Mouse (Mus musculus): Measurements from ENCODE around the gene Agtrap.
A peak's percentile ranks its signal among the peaks of the same experiment; 100 is the strongest.

Agtrap gene

DNA sequence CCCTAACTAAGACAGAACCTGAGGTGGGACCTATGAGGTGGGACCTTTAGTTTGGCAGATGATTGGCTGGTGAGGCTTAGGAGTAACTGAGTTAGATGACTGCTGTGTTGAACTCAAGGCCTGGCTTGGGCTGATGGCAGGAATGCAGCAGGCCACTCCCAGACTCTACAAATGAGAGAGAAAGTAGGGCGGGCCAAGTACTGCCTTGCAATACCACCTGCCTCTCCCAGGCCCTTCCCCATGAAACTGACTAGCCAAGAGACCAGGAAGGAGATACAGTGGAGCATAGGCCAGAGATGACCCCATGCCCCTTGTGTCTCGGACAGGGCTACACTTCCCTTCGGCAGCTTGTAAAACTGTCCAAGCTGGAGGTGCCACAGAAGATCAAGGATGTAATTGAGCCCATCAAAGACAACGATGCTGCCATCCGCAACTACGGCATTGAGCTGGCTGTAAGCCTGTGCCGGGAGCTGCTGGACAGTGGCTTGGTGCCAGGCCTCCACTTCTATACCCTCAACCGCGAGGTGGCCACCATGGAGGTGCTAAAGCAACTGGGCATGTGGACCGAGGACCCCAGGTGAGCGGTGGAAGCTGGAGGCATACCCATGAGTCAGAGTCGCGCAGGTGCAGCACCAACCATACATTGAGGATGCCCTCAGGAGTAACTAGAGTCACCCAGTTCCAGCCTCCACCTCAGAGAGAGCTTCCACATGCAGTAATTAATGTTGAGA, 36.6 kb downstream of the Agtrap start:
- TF ChIP-seq GATA4 (IDR thresholded peaks at IDR 0.05; ENCODE audit: insufficient replicate concordance, low read length), result no peak

DNA sequence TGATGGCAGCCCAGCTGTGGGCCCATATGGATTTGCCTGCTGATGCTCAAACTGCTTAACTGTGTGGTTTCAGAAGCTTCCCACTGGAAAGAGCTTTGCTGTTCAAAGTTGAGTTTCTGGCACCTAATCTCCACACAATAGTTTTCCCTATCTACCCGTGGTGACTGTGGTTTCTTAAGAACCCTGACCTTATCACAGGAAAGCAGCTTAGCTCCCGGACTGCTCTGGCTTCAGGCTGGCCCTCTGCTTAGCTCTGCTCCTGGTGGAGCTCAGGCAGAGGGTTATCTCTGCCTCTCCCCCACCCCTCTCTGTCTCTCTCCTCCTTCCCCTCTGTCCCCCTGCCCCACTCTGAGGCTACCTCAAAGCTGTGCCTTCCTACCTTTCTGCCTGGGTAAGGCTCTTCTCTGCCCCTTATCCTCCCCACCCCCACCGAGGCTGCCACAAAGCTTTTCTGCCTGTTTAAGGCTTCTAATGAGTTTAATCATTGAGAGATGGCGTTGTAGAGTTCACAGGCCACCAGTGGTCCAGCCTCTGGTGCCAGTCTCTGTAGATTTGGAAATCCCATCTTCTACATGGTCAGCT, 41.3 kb downstream of the Agtrap start:
- no peak for TF ChIP-seq GATA4 (IDR thresholded peaks at IDR 0.05; ENCODE audit: insufficient replicate concordance, low read length)

DNA sequence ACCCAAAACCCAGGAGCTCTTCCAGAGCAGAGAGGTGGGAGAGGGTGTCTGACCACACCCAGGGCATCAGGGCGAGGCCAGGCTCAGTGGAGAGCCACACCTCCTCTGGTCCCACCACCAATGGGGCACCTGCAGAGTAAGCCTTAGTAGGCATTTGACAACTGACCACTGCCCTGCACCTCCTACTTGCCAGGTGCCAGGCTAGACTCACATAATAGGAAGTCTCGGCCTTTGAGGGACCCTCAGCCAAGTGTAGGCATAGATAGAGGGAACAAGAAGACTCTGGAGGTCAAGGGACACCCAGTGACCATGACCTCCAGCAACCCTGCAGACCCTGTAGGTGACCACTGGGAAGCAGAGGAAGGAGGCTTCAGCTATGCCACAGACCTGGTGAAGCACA, 43.7 kb downstream of the Agtrap start:
- no peak for TF ChIP-seq GATA4 (IDR thresholded peaks at IDR 0.05; ENCODE audit: insufficient replicate concordance, low read length)

DNA sequence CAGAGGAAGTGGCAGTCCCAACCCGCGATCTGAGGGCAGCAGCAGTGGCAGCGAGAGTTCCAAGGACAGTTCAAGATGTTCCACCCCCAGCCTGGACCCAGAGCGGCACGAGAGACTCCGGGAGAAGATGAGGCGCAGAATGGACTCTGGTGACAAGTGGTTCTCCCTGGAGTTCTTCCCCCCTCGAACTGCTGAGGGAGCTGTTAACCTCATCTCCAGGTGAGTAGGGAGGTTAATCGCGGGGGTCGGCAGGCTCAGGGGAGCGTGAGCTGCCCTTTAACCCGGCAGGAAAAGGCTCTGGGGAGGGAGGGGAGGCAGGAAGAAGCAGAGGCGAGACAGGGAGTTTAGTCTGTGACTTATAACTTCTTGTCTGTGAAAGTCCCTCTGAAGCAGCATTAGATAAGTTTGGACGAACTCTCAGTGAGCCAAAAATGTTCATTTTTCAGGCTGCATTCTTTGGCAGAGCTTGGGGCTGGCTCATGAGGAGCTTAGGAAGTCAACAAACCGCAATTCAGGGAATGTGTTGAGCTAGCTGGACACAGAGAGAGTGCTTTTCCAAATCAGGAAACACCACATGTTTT, 46.1 kb downstream of the Agtrap start:
- peak; percentile 8; the same call in 1 of the 2 replicates for TF ChIP-seq GATA4 (IDR thresholded peaks at IDR 0.05; ENCODE audit: insufficient replicate concordance, low read length)

DNA sequence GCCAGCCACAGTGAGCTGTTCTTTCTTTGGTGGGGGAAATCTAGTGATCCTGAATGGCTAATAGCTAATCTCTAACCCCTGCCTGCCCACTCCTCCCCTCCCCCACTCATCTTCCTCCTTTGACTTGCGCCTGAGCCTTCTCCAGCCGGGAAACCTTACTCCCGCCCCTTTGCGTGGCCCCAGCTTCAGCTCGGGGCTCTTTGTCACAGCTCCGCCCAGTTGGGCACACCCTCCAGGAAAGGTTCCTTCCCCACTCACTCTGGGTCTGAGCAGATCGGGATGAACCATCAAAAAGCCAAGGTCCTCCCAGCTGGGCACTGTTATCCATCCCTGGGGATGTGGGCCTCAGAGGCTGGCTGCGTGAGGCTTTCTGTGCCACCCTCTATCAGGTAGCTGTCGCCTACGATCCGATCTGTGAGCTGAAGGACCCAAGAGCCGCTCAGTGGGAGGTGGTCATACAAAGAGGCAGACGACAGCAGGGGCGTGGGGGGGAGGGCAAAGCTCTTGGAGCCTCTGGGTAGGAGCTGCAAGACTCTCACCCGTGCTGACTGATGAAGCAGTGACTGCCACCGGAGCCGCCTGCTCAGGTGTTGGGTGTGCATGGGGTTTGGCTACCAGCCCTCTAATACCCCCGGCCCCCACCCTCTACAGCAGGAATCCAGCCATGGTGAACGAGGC, 46.8 kb downstream of the Agtrap start:
- no peak for TF ChIP-seq GATA4 (IDR thresholded peaks at IDR 0.05; ENCODE audit: insufficient replicate concordance, low read length)

DNA sequence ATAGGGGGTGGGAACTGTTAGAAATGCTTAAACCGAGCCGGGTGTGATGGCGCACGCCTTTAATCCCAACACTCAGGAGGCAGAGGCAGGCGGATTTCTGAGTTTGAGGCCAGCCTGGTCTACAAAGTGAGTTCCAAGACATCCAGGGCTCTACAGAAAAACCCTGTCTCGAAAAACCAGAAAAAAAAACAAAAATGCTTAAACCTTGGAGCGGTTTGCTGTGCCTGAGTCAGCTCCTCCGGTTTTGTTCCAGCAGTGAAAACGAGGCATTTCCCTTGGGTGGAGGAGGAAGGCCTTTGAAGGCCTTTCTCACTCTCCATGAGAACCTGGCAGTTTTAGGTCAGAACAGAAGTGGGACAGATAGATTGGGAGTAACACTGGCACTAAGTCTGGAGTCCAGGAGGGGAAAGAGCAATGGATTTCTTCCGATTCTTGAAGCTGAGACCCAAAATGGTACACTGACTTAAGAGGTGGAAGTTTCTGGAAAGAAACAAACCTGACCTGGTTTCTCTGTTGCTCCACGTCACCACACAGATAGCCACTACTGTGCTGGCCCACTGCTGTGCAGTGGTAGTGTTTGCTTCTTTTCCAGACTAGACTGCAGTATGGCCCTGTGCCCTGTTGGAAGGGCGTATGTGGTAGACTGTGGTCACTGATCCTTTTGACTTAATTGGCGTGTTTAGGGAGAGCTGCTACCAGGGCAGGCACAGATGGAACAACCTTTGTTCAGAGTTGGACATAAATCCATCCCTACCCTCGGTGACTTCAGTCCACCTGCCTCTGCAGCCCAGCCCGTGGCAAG, 47.6 kb downstream of the Agtrap start:
- no peak for TF ChIP-seq GATA4 (IDR thresholded peaks at IDR 0.05; ENCODE audit: insufficient replicate concordance, low read length)

DNA sequence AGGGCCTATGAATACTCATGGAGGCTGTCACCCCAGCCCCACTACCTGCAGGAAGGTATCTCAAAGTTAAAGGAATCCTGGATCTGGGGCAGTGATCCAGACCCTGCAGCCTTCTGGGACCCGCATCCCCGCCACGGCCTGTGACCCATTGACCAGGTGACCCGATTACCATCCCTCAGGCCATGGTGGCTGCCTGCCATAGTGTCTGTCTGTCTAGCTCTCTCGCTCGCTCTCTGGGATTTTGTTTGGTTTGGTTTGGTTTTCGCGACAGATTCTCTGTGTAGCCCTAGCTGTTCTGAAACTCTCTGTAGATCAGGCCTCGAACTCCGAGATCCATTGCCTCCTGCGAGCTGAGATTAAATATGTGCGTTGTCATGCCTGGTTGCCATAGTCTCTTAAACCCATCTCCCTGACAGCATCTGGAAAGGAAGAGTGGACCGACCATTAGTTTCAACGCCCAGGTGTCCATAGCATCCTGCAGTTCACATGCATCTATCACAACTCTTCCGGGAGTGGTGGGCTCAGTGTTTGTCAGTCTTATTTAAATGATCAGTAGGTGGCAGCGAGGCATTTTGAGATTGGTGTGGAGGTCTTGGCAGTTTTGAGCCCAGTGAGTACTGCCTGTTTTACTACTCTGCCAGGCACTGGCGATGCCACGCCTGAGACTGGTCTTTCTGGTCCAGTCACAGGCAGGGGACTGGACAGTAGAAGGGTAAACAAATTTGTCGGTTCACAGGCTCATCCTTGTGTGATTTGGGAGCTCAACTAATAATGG, 48.4 kb downstream of the Agtrap start:
- TF ChIP-seq GATA4 (IDR thresholded peaks at IDR 0.05; ENCODE audit: insufficient replicate concordance, low read length), result no peak

DNA sequence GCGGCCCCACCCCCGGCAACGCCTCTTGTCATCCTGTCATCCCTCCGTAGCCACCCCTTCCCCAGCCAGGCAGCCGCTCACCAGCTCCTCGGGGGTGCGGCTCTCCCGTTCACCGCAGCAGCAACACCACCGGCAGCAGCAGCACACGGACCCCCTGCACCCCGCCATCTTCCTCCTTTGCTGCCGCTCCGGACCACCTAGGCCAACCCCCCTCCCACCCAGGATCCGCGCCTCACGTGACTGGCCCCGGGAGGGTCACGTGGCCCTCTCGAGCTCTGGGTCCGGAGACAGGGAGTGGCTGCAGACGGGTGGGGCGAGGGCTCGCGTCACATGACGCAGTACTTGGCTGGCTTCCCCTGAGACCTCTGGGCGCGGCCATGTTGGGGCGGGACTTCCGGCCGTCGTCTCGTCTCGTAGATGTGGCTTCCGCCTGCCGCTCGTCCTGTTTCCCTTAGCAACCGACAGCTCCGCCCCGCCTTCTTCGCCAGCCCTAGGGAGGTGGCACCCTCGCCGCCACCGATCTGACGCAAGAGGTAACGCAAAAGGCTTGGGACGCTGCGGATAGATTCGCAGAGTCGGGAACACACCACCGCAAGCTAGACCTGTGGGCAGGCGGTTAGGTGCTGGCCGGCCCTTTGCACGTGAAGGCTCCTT, 49.1 kb downstream of the Agtrap start, which contains the start of the genes Clcn6 and Mthfr:
Gene Clcn6, minus strand, starts transcription at position 222 of the 654 bp plus-strand sequence.
Gene Mthfr, plus strand, starts transcription at position 478 of the 654 bp plus-strand sequence.
- no peak for TF ChIP-seq GATA4 (IDR thresholded peaks at IDR 0.05; ENCODE audit: insufficient replicate concordance, low read length)

DNA sequence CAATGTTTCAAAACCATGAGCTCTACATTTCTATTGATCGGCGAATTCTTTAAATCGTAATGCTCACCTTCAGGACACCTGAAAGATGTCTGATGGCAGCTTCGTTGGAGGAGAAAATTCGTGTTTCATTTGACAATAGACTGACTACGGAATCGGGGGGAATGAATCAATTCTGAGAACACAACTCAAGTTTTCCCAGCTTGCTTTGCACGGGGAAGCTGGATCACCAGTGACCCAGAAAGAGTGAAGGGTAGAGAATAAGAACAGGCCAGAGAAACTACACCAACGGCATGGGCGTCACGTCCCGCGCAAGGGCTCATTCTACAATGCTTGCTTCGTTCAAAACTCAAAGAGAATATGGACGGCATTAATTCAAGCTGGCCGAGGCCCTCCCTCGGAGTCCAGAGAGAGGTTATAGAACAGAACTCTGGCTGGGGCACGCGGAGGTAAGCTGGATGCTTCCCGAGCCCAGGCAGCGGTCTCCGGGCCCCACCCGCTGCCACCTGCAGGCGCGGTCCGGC, 49.7 kb downstream of the Agtrap start:
- TF ChIP-seq GATA4 (IDR thresholded peaks at IDR 0.05; ENCODE audit: insufficient replicate concordance, low read length), result no peak

DNA sequence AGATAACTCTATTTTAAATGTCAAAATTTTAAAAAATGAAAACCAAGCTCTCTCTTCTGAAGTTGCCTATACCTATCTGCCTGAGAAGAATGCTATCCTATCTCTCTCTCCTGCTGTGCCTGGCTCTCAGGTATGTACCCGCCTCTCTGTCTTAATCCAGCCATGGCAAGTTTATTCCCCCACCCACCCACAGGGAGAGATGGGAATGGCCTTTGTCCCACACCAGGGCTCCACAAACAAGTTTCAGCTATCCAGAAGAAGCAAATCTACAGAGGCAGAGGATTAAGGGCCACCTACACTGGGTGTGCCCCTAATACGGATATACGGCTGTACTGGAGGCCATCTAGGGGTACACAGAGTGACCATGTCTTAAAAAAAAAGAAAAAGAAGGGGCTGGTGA, 52.4 kb downstream of the Agtrap start:
- TF ChIP-seq GATA4 (IDR thresholded peaks at IDR 0.05; ENCODE audit: insufficient replicate concordance, low read length), result no peak

DNA sequence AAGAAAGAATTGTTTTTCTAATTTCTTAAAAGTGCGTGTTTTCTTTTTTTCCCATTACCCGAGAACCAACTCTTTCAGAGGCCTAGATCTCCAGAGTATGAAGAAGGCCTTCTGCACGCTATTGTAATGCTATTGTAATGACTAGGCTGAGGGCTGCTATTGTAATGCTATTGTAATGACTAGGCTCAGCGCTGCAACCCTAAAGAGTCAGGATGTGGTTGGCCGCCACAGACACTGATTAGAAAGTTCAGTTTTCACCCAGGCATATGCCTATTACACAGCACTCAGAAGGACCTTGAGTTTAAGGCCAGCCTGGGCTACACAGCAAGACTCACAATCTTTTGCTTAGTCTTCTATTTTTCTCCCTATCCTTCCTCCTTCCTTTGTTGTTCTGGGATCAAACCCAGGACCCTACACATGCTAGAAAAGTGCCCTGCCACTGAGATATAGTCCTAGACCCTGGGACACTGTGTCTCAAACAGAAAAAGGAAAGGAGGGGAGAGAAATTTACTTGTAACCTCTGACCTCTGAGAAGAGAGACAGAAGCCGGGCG, 53.9 kb downstream of the Agtrap start:
- no peak for TF ChIP-seq GATA4 (IDR thresholded peaks at IDR 0.05; ENCODE audit: insufficient replicate concordance, low read length)

DNA sequence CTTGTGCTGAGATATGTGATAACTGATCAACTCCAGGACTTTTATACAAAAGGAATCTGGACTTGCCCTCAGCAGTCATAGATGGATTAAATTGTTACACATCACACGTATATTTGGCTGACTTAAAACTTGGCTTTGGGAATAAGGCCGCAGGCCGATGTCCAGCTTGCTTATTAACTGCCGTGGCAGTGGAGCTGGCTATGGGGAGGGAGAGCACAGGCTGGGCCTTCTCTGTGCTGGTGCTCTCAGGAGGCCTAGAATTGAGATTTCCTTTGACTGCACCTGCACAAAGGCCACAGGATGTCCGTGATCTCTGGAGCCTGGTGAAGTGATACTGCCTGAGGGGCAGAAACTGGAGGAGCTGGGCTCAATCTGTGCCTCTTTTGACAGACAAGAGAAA, 57.3 kb downstream of the Agtrap start:
- TF ChIP-seq GATA4 (IDR thresholded peaks at IDR 0.05; ENCODE audit: insufficient replicate concordance, low read length), result no peak

DNA sequence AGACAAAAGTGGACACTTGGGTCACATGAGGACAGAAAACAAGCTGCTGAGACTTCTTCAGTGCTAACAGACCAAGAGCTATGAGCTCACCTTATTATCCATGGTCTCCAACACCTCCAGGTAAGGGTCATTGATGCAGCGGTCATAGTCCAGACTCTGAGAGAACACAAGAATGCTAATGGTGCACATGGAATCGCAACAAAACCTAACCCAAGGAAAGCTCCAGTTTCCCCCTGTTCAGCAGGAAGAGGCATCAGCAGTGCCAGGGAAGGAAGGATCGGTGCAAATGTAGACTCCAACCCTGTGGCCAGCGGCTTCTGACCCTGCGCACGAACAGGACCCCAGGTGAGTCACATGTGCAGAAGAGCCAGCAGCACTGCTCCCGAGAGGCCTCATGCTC, 58.5 kb downstream of the Agtrap start:
- TF ChIP-seq GATA4 (IDR thresholded peaks at IDR 0.05; ENCODE audit: insufficient replicate concordance, low read length), result no peak

All from liver, adult (tissue).